In genomic region chr1:64118285-64119170, GRCm38 (mm10) we compare ENCODE assay signal across 8 mouse cellular contexts. TPM values are rescaled to one million over a fixed set of nuclear protein-coding genes. Genes with fewer than 3 reads are reported as not detected.
DNase-seq lines count a peak whose midpoint lies in the region; ATAC-seq and TF ChIP-seq lines count a peak whose summit lies in the region.

No protein-coding gene starts in this region.

- H3K9me3 ChIP-seq in ES-Bruce4 (replicated peaks; ENCODE audit: control insufficient read depth, insufficient read depth, low read length, poor library complexity, severe bottlenecking): no peaks in the 10 kb centered on the region
- H3K9me3 ChIP-seq in lung, postnatal 0 days (ENCODE audit: low read length): no peaks in the 10 kb centered on the region

- no peaks in the 10 kb centered on the region for H3K36me3 ChIP-seq in ES-Bruce4 (ENCODE audit: control insufficient read depth, insufficient read depth, low read length, poor library complexity, severe bottlenecking)
- no peaks in the 10 kb centered on the region for H3K36me3 ChIP-seq in lung, postnatal 0 days (ENCODE audit: insufficient read depth, low read length)

- WGBS in lung, postnatal 0 days: 23% methylated on average over 6 of the region's 6 CpGs

- H3K4me3 ChIP-seq in ES-Bruce4 (ENCODE audit: low read depth, low read length): no peak overlapping the region
- H3K4me3 ChIP-seq in lung, postnatal 0 days (ENCODE audit: low read depth, low read length): peak overlapping the region; percentile 94

- peaks cover 2% of the 10 kb centered on the region for H3K4me1 ChIP-seq in ES-Bruce4 (ENCODE audit: control insufficient read depth, insufficient read depth, low read length)
- no peaks in the 10 kb centered on the region for H3K4me1 ChIP-seq in lung, postnatal 0 days (ENCODE audit: insufficient read depth, low read depth, low read length)

- H3K4me2 ChIP-seq in lung, postnatal 0 days (replicated peaks; ENCODE audit: low read depth, low read length): peak overlapping the region; percentile 75

- DNase-seq in cerebellum, adult 8-10 months: peak; percentile 36
- no peak for DNase-seq in cerebellum, adult 11 months
- peak; percentile 40 for DNase-seq in kidney, adult 11 months
- DNase-seq in lung, postnatal 0 days (ENCODE audit: low spot score): peak; percentile 44
- DNase-seq in spleen, postnatal 14 days (ENCODE audit: low spot score in 2 of 2): no peak
- DNase-seq in layer of hippocampus, adult 9-10 months (ENCODE audit: low spot score): no peak

- TF ChIP-seq CTCF in ES-Bruce4 (IDR thresholded peaks at IDR 0.05; ENCODE audit: low read depth, low read length): no peak
- no peak for TF ChIP-seq CTCF in lung, postnatal 0 days (IDR thresholded peaks at IDR 0.05)

- peak; percentile 49 for ATAC-seq in granulocyte monocyte progenitor cell, adult 5-6 weeks (replicated peaks; ENCODE audit: poor library complexity, severe bottlenecking)
- ATAC-seq in lung, postnatal 0 days: no peak

- H3K27me3 ChIP-seq in ES-Bruce4 (ENCODE audit: control insufficient read depth, insufficient read depth, low read length, poor library complexity, severe bottlenecking): no peaks in the 10 kb centered on the region
- H3K27me3 ChIP-seq in lung, postnatal 0 days (replicated peaks; ENCODE audit: insufficient read depth, low read length): no peaks in the 10 kb centered on the region

- TF ChIP-seq POLR2A in ES-Bruce4 (IDR thresholded peaks at IDR 0.05; ENCODE audit: insufficient read depth, low read length): no peak

- H3K27ac ChIP-seq in ES-Bruce4 (ENCODE audit: insufficient read depth, low read length): 0 out of 2 replicates have a peak overlapping the region, but pooled peaks have one; percentile 3
- peak overlapping the region; percentile 100 for H3K27ac ChIP-seq in lung, postnatal 0 days (ENCODE audit: low read length)

- TF ChIP-seq EP300 in ES-Bruce4 (IDR thresholded peaks at IDR 0.05; ENCODE audit: insufficient read depth, low read depth, low read length): no peak
- TF ChIP-seq EP300 in lung, postnatal 0 days (IDR thresholded peaks at IDR 0.05): no peak; the same call in 1 of the 2 replicates

- no peak overlapping the region for H3K9ac ChIP-seq in ES-Bruce4 (ENCODE audit: low read depth, poor library complexity, severe bottlenecking)
- H3K9ac ChIP-seq in lung, postnatal 0 days (replicated peaks; ENCODE audit: low read depth): peak overlapping the region; percentile 78

RNA-seq across cellular contexts. Expression of gene Klf7, which starts 3.6 kb away (rescaled TPM):
- polyA plus RNA-seq in ES-Bruce4 (2011; ENCODE audit: insufficient read depth, insufficient read length, low read depth, missing spikeins): 22.6 and 24.3 TPM in 2 replicates
- 5.0 and 8.5 TPM in 2 replicates for total RNA-seq in granulocyte monocyte progenitor cell, adult 5-6 weeks (2014; fragmentation: Nextera tagmentation)
- 6.3 and 12.4 TPM in 2 replicates for total RNA-seq in granulocyte monocyte progenitor cell, adult 5-6 weeks (2017)
- polyA plus RNA-seq in lung, postnatal 0 days (2015; fragmentation: Nextera tagmentation; extraction: Ambion mirVana): 40.9 and 47.9 TPM in 2 replicates

Comparison
In these comparisons a context has a peak if more than half of its experiments do, and no peak if none do; other contexts are left out.
1. DNase-seq: peak in cerebellum, adult 8-10 months (single experiment), kidney, adult 11 months (single experiment) and lung, postnatal 0 days (single experiment); none in cerebellum, adult 11 months (single experiment), spleen, postnatal 14 days (0 of 2) and layer of hippocampus, adult 9-10 months (single experiment).